Mouse (Mus musculus) lung, adult 2 months (tissue): ENCODE results near the gene Olfr1356.

ENCODE experiments used
- CTCF ChIP-seq: fragments of 200-500 bp; IDR thresholded peaks from 2 replicates; pipeline ENCODE4 v1.5.1; 2011; ENCODE audit warnings: mild to moderate bottlenecking, low read length, control low read depth; ENCODE audit not compliant: insufficient read depth
- POLR2A ChIP-seq: fragments of 200-500 bp; IDR thresholded peaks from 2 replicates; pipeline ENCODE4 v1.6.1; 2011; ENCODE audit warnings: low read depth, mild to moderate bottlenecking, control low read depth, low read length, borderline replicate concordance; ENCODE audit errors: extremely low read depth

- TF ChIP-seq POLR2A (no peak), CTCF (no peak)
These were observed 39.5 kb downstream of the Olfr1356 start for GRCm38 (mm10) chr10:78812358-78813060.
